Mouse (Mus musculus): ENCODE data around the gene Prcd.

DNA sequence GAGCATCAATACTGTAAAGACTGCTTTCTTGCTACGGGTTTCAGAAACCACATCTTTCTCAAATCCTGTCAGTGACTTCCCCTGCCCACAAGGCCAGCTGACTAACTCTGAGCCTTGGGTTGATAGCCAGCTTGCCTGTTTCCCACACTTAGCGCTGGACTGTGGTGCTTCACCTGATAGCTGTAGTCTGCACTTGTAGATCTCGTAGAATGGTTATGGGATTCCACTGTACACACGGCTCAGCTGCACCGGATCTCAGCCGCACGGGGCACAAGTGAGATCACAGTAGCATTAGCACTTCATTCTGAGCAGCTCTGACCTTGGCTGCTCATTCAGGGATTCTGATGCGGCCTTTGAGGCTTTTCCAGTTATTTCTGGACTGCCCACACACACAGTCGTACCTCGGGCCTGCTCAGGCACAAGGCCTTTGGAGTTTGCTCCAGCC is 15.1 kb downstream of the Prcd start:
- TF ChIP-seq CTCF (IDR thresholded peaks at IDR 0.05; ENCODE audit: low read depth): no peak
- no peak for TF ChIP-seq EP300 (IDR thresholded peaks at IDR 0.05; ENCODE audit: low read depth)
